Mouse (Mus musculus): ENCODE data around the gene Frmd4b. TPM values are rescaled to one million over a fixed set of nuclear protein-coding genes. Genes with fewer than 3 reads are reported as not detected.

Gene Frmd4b
- total RNA-seq, 1 experiment, result 2.1 TPM

GRCm38 (mm10) chr6:97478981-97479860 lies 138.1 kb downstream of the Frmd4b start:
- Histone ChIP-seq H3K27ac (ENCODE audit: insufficient read depth, low read depth, low read length, poor library complexity, severe bottlenecking) (no peak overlapping the region), H3K36me3 (ENCODE audit: control insufficient read depth, insufficient read depth, low read length, poor library complexity, severe bottlenecking) (no peaks in the 10 kb centered on the region), H3K4me1 (ENCODE audit: control insufficient read depth in 2 of 2, insufficient read depth in 2 of 2, low read length in 2 of 2, poor library complexity in 1 of 2) (no peaks in the 10 kb centered on the region), H3K9me3 (ENCODE audit: control insufficient read depth, insufficient read depth, low read depth, low read length) (no peaks in the 10 kb centered on the region), H3K9ac (ENCODE audit: insufficient read depth, low read depth, low read length, poor library complexity, severe bottlenecking) (no peak overlapping the region), H3K4me3 (ENCODE audit: insufficient read depth in 1 of 2, low read depth in 1 of 2, low read length in 2 of 2, poor library complexity in 1 of 2, severe bottlenecking in 1 of 2) (no peak overlapping the region)
- DNase-seq (ENCODE audit: low read depth, low spot score), result no peak
- TF ChIP-seq ZC3H11A (IDR thresholded peaks at IDR 0.05; ENCODE audit: borderline replicate concordance, low read depth, low read length), result no peak
- no peak for TF ChIP-seq MAFK (IDR thresholded peaks at IDR 0.05; ENCODE audit: insufficient read depth, low read depth, low read length)
- TF ChIP-seq HCFC1 (IDR thresholded peaks at IDR 0.05; ENCODE audit: borderline replicate concordance, insufficient read depth, low read length), result no peak
- no peak for TF ChIP-seq CHD2 (IDR thresholded peaks at IDR 0.05; ENCODE audit: low read depth, low read length)
- no peak for TF ChIP-seq ZNF384 (IDR thresholded peaks at IDR 0.05; ENCODE audit: low read depth, low read length)
- in situ Hi-C loops (cut with MboI; ENCODE audit: low sequenced_read_pairs in 2 of 2, unreplicated experiment in 2 of 2), result no loop called here

GRCm38 (mm10) chr6:97473672-97474071 lies 143.7 kb downstream of the Frmd4b start:
- H3K9ac ChIP-seq (ENCODE audit: insufficient read depth, low read depth, low read length, poor library complexity, severe bottlenecking), result no peak overlapping the region
- in situ Hi-C loops (cut with MboI; ENCODE audit: low sequenced_read_pairs in 2 of 2, unreplicated experiment in 2 of 2), result no loop called here
- TF ChIP-seq ZC3H11A (IDR thresholded peaks at IDR 0.05; ENCODE audit: borderline replicate concordance, low read depth, low read length) (no peak), CHD2 (IDR thresholded peaks at IDR 0.05; ENCODE audit: low read depth, low read length) (no peak), ZNF384 (IDR thresholded peaks at IDR 0.05; ENCODE audit: low read depth, low read length) (no peak), MAFK (IDR thresholded peaks at IDR 0.05; ENCODE audit: insufficient read depth, low read depth, low read length) (no peak), HCFC1 (IDR thresholded peaks at IDR 0.05; ENCODE audit: borderline replicate concordance, insufficient read depth, low read length) (no peak)
- no peaks in the 10 kb centered on the region for H3K9me3 ChIP-seq (ENCODE audit: control insufficient read depth, insufficient read depth, low read depth, low read length)
- no peak for DNase-seq (ENCODE audit: low read depth, low spot score)
- H3K27ac ChIP-seq (ENCODE audit: insufficient read depth, low read depth, low read length, poor library complexity, severe bottlenecking), result no peak overlapping the region
- no peaks in the 10 kb centered on the region for H3K36me3 ChIP-seq (ENCODE audit: control insufficient read depth, insufficient read depth, low read length, poor library complexity, severe bottlenecking)
- no peaks in the 10 kb centered on the region for H3K4me1 ChIP-seq (ENCODE audit: control insufficient read depth in 2 of 2, insufficient read depth in 2 of 2, low read length in 2 of 2, poor library complexity in 1 of 2)
- no peak overlapping the region for H3K4me3 ChIP-seq (ENCODE audit: insufficient read depth in 1 of 2, low read depth in 1 of 2, low read length in 2 of 2, poor library complexity in 1 of 2, severe bottlenecking in 1 of 2)

GRCm38 (mm10) chr6:97472873-97473550 lies 144.3 kb downstream of the Frmd4b start:
- no peak overlapping the region for H3K4me3 ChIP-seq (ENCODE audit: insufficient read depth in 1 of 2, low read depth in 1 of 2, low read length in 2 of 2, poor library complexity in 1 of 2, severe bottlenecking in 1 of 2)
- in situ Hi-C loops (cut with MboI; ENCODE audit: low sequenced_read_pairs in 2 of 2, unreplicated experiment in 2 of 2), result no loop called here
- no peak overlapping the region for H3K27ac ChIP-seq (ENCODE audit: insufficient read depth, low read depth, low read length, poor library complexity, severe bottlenecking)
- no peaks in the 10 kb centered on the region for H3K4me1 ChIP-seq (ENCODE audit: control insufficient read depth in 2 of 2, insufficient read depth in 2 of 2, low read length in 2 of 2, poor library complexity in 1 of 2)
- no peak overlapping the region for H3K9ac ChIP-seq (ENCODE audit: insufficient read depth, low read depth, low read length, poor library complexity, severe bottlenecking)
- DNase-seq (ENCODE audit: low read depth, low spot score), result no peak
- no peaks in the 10 kb centered on the region for H3K36me3 ChIP-seq (ENCODE audit: control insufficient read depth, insufficient read depth, low read length, poor library complexity, severe bottlenecking)
- H3K9me3 ChIP-seq (ENCODE audit: control insufficient read depth, insufficient read depth, low read depth, low read length), result no peaks in the 10 kb centered on the region
- TF ChIP-seq ZNF384 (IDR thresholded peaks at IDR 0.05; ENCODE audit: low read depth, low read length) (no peak), ZC3H11A (IDR thresholded peaks at IDR 0.05; ENCODE audit: borderline replicate concordance, low read depth, low read length) (no peak), HCFC1 (IDR thresholded peaks at IDR 0.05; ENCODE audit: borderline replicate concordance, insufficient read depth, low read length) (no peak), MAFK (IDR thresholded peaks at IDR 0.05; ENCODE audit: insufficient read depth, low read depth, low read length) (no peak), CHD2 (IDR thresholded peaks at IDR 0.05; ENCODE audit: low read depth, low read length) (no peak)

GRCm38 (mm10) chr6:97463898-97464524 lies 153.3 kb downstream of the Frmd4b start:
- no peak for DNase-seq (ENCODE audit: low read depth, low spot score)
- no peak overlapping the region for H3K27ac ChIP-seq (ENCODE audit: insufficient read depth, low read depth, low read length, poor library complexity, severe bottlenecking)
- in situ Hi-C loops (cut with MboI; ENCODE audit: low sequenced_read_pairs in 2 of 2, unreplicated experiment in 2 of 2), result no loop called here
- H3K36me3 ChIP-seq (ENCODE audit: control insufficient read depth, insufficient read depth, low read length, poor library complexity, severe bottlenecking), result no peaks in the 10 kb centered on the region
- no peak for TF ChIP-seq MAFK (IDR thresholded peaks at IDR 0.05; ENCODE audit: insufficient read depth, low read depth, low read length)
- no peak for TF ChIP-seq HCFC1 (IDR thresholded peaks at IDR 0.05; ENCODE audit: borderline replicate concordance, insufficient read depth, low read length)
- no peak for TF ChIP-seq CHD2 (IDR thresholded peaks at IDR 0.05; ENCODE audit: low read depth, low read length)
- TF ChIP-seq ZNF384 (IDR thresholded peaks at IDR 0.05; ENCODE audit: low read depth, low read length), result no peak
- TF ChIP-seq ZC3H11A (IDR thresholded peaks at IDR 0.05; ENCODE audit: borderline replicate concordance, low read depth, low read length), result no peak
- no peak overlapping the region for H3K4me3 ChIP-seq (ENCODE audit: insufficient read depth in 1 of 2, low read depth in 1 of 2, low read length in 2 of 2, poor library complexity in 1 of 2, severe bottlenecking in 1 of 2)
- no peaks in the 10 kb centered on the region for H3K9me3 ChIP-seq (ENCODE audit: control insufficient read depth, insufficient read depth, low read depth, low read length)
- no peaks in the 10 kb centered on the region for H3K4me1 ChIP-seq (ENCODE audit: control insufficient read depth in 2 of 2, insufficient read depth in 2 of 2, low read length in 2 of 2, poor library complexity in 1 of 2)
- no peak overlapping the region for H3K9ac ChIP-seq (ENCODE audit: insufficient read depth, low read depth, low read length, poor library complexity, severe bottlenecking)
